Mouse (Mus musculus) urinary bladder, postnatal 36 days (tissue): ENCODE measurements around the gene D16Ertd472e.
A peak's percentile ranks its signal among the peaks of the same experiment; 100 is the strongest.

Experiments
- DNase-seq, 2 experiments: peaks; one replicate each; pipeline ENCODE4 v3.0.0; 2022; ENCODE audit warnings: low spot score in 2 of 2, mixed read lengths in 1 of 2

Gene D16Ertd472e

DNA sequence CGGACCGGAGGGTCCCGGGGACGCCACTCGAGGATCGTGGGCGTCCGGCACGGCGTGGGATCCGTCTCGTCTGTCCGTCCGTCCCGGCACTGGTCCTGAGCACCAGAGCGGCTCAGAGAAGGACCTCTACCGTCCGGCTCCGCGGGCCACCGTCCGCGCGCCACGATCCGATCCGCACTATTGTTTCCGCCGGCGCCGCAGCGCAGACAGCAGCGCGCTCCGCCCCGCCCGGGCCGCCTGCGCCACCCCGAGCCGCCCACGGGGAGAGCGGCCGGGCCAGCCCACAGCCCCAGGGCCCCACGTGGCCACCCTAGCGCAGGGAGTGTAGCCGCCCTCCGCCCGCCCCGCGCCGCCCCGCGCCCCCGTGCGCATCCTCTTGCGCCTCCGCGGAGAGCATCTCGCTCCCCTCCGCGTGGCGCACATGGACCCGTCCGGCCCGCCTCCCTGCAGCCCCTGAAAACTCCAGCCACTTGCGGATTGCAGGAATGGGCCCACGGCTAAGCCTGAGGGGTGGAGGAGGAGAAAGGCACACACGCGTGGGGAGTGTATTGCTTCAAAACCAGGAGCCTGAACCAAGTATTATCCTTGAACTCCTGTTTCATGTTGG lies at the start of gene D16Ertd472e:
Gene D16Ertd472e, minus strand, starts transcription at position 231 of the 607 bp plus-strand sequence.
- peak; percentile 81 to 88 for DNase-seq

- DNase-seq: no peak
Measured at GRCm38 (mm10) chr16:78622755-78623154, 46.2 kb upstream of the D16Ertd472e start.

- peak; percentile 62 to 74 for DNase-seq
Measured at GRCm38 (mm10) chr16:78619386-78619785, 42.9 kb upstream of the D16Ertd472e start.

DNA sequence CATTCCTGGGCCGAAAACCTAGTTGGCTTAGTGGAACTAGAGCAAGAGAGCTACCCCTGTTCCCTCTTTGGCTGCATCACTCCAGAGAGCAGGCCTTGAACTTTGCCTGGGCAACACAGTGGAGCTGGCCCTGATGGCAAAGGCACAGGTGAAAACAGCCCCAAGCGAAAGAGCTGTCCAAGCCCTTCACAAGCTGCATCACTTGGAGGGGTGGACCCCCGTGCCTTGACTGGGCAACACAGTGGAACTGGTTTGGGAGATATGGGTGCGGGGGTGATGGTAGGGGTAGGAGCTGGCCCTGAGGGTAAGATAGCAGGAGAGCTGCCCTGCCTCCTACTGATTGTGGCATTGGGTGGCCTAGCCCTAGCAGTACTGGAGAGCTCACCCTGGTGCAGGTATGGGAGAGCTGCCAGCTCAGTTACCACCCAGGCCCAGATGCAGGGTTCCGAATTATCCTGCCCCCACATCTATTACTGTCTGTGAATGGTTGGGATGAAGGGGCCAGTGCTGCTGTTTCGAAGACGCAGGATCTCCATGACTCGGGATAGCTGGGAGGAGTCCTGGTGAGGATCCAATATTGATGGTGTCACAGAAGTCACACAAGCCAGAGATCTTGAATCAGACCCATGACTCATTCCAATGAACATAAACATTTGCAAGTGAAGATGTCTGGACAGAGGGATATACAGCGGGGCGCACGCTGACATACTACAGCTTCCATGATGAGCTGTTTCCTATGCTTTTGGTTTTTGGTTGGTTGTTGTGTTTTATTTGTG lies 41.4 kb upstream of the D16Ertd472e start:
- no peak for DNase-seq

DNA sequence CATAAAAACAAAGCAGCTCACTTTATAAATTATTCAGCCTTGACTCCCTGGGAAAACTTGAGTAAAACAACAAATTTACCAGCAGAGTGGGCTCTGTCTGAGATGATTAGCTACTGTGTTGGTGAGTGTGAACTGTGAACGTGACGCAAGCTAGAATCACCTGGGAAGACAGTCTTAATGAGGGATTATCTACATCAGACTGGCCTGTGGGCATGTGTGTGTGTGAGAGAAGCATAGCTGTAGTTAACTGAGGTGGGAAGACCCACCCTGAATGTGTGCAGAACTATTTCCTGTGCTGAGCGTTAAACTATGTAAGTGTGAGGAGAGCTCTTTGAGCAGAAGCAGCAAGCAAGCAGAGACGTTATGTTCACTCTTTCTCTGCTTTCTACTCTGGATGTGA lies 29.7 kb upstream of the D16Ertd472e start:
- no peak for DNase-seq

DNA sequence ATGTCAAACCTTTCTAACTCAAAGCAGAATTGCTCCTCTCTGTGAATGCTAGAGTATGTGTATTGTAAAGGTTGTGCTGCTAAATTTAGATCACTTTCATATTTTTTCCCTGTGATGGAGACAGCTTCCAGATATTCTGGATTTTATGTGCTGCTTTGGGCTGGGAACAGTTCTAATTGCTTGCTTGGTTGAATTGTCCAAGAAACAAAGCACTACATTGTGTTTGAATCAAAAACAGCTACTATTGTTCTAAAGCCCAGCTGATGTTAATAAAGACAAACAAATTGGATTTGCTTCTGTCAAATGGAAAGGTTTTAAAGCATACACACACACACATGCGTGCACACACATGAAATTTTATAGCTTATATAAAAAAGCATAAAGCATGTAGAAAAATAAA lies 22.4 kb upstream of the D16Ertd472e start:
- no peak for DNase-seq

DNA sequence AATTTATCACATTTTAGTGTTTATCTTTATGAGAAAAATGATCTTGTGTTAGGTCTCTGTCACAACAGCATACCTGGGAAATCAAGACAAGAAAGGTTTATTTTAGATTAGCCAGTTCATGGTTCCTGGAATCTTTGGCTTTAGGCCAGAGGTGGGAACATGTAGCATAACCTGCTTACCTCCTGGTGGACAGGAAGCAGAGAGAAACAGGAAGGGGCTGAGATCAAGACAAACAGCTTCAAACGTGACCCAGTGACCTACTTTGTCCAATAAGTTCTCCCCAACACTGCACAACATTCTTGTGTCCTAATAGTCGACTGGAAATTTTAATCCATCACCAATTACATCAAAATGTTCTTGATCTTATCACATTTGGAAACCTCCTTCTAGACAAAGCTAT lies 19.9 kb upstream of the D16Ertd472e start:
- no peak for DNase-seq

GRCm38 (mm10) chr16:78595821-78596220 lies 19.3 kb upstream of the D16Ertd472e start:
- DNase-seq: no peak

GRCm38 (mm10) chr16:78594154-78594553 lies 17.6 kb upstream of the D16Ertd472e start:
- no peak for DNase-seq

DNA sequence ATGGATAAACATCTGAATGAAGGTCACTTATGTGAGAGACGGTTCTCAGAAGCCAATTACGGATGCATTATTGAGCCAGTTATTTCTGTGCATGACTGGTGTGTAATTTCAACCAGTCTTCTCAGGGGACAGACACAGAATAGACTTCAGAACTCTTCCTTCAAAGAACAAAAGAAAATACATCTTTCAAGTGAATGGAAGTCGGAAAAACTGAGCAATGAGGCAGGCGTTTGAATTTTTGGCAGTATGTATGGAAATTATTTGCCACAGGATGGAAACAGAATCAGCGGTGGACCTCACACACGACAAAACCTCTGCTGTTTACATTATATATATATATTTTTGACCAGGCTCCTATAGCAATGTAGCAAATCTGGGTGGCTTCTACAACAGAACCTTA lies 14.6 kb upstream of the D16Ertd472e start:
- no peak for DNase-seq

DNA sequence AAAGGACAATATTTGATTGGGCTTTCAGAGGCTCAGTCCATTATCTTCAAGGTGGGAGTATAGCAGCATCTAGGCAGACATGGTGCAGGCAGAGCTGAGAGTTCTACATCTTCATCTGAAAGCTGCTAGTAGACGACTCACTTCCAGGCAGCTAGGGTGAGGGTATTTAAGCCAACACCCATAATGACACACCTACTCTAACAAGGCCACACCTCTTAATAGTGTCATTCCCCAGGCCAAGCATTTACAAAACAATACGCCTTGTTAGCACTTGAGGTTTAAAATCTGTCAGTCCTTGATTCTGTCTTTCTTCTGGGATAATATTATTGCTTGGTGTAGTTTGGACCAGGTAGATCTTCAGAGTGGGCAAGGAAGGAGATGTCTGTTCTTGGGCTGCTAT lies 12.3 kb upstream of the D16Ertd472e start:
- no peak for DNase-seq

DNA sequence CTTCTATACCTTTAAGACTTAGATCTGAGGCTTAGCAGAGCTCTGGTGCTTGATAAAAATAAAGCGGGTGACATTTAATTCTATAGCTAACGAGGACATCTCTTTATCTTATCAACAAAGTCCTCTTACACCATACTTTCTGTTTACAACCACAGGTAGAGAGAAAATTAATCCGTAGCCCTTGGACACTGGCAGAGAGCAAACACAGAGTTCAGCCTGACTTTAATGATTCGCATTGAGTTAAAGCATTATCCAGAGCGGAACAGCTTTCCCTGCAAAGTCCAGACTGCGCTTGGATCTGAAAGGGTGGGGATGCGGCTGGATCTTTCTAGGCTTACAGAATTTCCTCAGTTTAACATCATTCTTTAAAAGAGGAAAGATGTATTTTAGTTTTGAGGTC lies 10.1 kb upstream of the D16Ertd472e start:
- no peak for DNase-seq

DNA sequence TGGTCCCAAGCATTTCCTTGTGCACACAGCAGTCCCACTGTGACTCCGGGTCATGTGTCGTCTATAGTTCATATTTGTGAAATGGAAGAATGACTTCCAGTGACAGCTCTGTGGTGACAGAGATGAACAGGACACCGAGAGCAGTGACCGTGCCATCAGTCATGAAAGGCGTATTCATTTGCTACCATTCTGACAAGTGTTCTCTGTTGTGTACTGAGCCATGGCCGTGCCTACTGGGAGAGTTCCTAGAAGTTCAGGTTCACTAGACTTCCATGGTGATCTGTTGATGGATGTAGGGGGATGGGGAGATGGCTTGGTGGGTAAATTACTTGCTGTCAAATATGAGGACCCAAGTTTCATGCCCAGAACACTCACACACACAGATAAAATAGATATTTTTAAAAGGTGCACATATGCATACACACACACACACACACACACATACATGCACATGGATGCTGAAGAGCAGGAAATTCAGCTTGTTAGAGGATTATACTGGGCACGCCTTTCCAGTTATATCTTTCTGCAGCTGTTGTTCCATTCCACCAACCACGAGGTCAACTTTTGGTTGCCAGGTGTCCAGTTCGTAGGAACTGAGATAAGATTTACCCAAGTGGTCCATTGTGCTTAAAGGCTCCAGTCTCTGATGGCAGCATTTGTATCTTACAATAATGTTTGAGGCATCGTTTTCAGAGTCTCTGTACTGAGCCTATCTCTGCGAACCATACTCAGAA lies 9.3 kb upstream of the D16Ertd472e start:
- no peak for DNase-seq

DNA sequence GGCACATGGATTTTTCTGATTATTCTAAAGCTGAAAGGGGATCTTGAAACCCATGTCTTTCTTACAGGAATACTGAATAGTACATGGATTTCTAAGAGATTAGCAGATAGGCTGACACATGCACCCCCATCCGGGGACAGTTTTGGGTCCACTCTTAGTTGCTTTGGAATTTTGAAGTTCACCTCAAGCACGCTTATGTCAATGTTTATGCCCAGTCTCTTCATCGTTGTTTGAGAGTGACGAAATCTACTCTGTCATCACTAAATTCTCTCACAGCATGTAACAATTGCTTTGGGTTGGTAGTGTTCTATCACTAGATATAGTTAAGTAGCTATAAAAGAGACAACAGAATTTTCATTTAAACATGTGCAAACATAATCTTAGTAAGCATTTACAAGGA lies 8.7 kb upstream of the D16Ertd472e start:
- DNase-seq: no peak

GRCm38 (mm10) chr16:78583968-78584367 lies 7.5 kb upstream of the D16Ertd472e start:
- DNase-seq: no peak

- DNase-seq: no peak
Measured at GRCm38 (mm10) chr16:78580387-78580786, 3.9 kb upstream of the D16Ertd472e start.

DNA sequence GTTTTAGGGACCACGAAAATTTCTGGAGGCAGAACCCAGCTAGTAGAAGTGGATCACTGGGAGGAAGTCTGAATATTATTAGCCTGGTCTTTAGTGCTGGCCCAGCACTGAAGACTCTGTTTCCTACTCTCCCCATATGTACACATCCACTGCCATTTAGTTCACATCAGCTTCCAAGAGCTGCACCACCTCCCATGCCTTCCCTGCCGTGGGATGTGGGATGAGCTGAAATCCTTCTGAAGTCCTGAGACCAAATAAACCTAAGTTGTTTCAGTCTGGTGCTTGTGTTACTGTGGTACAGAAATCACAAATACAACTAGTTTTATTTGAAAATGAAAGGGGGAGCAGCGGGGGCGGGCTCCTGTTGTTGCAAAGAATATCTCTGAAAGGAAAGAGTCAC lies 2.9 kb upstream of the D16Ertd472e start:
- no peak for DNase-seq

GRCm38 (mm10) chr16:78577085-78577671 lies 670 bp upstream of the D16Ertd472e start:
- peak in 1 of 2 experiments; percentile 24 for DNase-seq

DNA sequence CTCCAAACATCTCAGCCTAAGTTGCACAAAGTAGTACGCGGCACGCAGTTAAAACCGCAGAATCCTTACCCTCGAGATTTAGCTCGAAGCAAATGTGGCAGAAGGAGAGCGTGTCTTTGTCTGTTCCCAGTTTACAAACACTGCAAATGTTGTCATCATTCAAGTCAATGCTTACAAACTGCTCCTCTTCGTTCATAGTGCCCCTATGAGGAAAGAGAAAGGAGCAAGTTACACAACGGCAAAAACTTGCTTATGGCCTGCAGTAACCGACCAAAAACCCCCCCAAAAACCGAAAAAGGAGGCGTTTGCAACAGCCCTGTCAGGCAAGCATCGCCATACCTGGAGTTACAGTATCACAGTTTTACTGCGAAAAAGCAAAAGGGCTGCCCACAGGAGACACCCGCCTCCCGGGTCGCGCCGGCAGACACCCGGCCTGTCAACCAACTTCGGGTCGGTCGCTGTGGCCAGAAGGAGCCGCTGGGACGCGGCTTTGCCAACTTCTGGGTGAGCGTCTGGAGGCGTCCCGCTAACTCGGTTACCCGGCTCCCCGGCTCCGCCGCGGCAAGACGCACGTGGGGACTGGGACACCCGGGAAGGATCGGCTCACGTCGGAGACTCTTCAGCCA lies 543 bp downstream of the D16Ertd472e start:
- DNase-seq: peak in 1 of 2 experiments; percentile 65

GRCm38 (mm10) chr16:78575190-78575851 lies 1.2 kb downstream of the D16Ertd472e start:
- DNase-seq: no peak

GRCm38 (mm10) chr16:78574241-78574640 lies 2.3 kb downstream of the D16Ertd472e start:
- DNase-seq: no peak
